Mouse (Mus musculus): ENCODE results near the gene Rapgef4.
A peak's percentile ranks its signal among the peaks of the same experiment; 100 is the strongest.

Gene Rapgef4

DNA sequence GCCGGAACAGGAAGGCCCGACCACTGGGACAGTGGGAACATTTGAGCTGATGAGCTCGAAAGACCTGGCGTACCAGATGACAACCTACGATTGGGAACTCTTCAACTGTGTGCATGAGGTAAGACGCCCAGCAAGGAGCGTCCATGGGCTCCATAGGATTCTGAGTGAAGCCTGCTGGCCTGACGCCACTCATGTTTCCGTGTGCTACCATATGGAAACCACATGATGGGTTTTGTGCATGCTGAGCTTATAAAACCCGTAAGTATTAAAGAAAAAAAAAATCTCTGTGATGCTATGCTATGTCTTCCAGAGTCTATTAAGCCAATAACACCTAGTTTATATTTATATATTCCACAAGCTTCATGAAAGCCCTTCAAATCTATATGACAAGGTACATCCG, 253.0 kb downstream of the Rapgef4 start:
- DNase-seq (ENCODE audit: low read depth): no peak

- peak; percentile 65 for DNase-seq (ENCODE audit: low read depth)
Observed at GRCm38 (mm10) chr2:72234943-72235342, 253.9 kb downstream of the Rapgef4 start.

DNA sequence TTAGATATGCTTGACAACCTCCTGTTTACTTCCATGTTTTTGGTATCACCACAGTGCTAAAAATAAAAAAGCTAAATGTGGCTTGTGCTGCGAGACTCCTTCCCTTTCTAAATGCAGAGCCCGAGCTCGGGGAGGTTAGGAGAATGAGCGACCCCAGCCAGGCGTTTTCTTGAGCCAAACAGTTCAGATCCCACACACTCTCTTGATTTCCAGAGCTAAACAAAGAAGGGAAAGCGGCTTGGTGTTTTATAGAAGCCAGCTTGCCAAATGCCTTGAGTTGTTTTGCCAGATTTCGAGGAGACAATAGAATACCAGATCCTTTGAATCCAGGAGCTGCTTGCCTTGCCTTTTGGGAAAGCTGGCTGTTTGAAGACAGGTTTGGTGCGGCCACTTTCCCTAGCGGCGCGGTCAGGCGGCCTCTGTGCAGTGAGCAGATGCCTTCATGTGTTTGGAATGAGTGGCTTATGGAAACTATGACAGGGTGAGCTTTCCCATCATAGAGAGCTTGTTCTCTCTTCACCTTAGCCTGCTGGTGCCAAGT, 254.4 kb downstream of the Rapgef4 start:
- DNase-seq (ENCODE audit: low read depth): peak; percentile 17

GRCm38 (mm10) chr2:72238421-72238820, 257.4 kb downstream of the Rapgef4 start:
- DNase-seq (ENCODE audit: low read depth): no peak

- DNase-seq (ENCODE audit: low read depth): peak; percentile 68
Observed at GRCm38 (mm10) chr2:72238925-72239324, 257.9 kb downstream of the Rapgef4 start.

GRCm38 (mm10) chr2:72239456-72239855, 258.4 kb downstream of the Rapgef4 start:
- DNase-seq (ENCODE audit: low read depth): no peak

- DNase-seq (ENCODE audit: low read depth): peak; percentile 32
Observed at GRCm38 (mm10) chr2:72239993-72240392, 259.0 kb downstream of the Rapgef4 start.

DNA sequence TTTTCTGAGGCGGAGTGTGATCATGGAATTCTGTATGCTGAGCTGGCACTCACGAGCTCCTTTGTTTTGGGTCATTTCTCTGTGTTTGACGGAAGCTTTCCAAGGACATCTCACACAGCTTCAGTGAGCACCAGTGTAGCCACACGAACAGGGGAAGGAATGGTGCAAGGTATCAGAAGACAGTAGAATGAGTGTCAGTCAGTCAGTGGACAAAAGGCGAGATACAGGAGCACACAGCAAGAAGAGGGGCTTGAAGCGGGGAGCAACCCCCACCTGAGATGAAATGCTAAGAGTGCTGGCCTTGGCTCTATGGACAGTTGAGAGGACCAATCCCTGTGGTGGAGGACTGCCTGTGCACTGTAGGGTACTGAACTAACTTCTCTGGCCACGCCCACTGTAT, 259.7 kb downstream of the Rapgef4 start:
- no peak for DNase-seq (ENCODE audit: low read depth)

DNA sequence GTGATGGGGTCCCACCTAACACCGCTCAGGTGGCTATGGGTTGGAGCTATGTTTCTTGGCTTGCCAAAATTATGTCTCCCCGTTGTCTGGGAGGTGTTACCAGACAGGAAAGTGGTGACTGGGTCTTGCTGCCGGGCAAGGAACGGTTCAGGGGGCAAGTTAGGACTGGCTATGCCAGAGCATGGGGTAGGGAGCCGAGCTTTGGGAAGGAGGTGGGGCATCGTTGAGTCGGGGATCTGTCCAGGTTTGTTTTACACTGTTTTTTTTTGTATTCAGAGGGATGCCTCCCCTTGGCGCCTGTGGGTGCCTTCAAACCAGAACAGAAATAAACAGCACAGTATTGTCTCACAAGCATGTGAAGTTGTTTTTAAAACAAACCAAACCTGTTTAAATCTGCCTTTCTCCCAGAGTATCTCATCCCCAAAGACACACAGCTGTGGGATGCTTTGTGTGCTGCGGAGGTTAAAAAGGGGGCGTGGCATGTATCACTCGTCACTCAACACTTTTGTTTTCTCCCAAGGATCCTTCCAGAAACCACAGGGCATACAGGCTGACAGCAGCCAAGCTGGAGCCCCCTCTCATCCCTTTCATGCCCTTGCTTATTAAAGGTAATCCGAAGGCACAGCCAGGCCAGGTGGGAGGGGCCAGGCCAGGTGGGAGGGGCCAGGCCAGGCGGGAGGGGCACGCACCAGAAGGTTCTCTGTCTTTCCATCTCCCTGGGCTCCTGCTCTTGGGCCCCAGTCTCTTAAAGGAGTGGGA, 260.9 kb downstream of the Rapgef4 start:
- no peak for DNase-seq (ENCODE audit: low read depth)

GRCm38 (mm10) chr2:72242910-72243675, 262.1 kb downstream of the Rapgef4 start:
- DNase-seq (ENCODE audit: low read depth): no peak

DNA sequence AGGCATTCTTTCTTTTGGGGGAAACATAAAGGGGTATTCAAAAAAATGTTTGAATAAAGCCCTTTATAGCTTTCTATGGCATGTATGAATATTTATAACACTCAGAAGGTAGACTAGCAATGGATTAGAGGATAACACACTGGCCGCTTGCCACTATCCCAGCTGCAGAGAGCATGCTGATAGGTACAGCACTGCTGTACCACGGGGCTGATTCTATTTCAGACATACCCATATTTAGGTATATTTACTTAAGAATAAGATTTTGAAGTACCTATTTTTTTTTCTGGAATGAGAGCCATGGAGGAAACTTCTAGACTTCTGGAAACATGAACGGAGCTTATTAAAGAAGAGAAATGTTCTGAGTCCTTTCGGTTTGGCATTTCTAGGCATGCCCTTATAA, 264.6 kb downstream of the Rapgef4 start:
- DNase-seq (ENCODE audit: low read depth): no peak

- no peak for DNase-seq (ENCODE audit: low read depth)
Observed at GRCm38 (mm10) chr2:72246376-72246775, 265.3 kb downstream of the Rapgef4 start.

DNA sequence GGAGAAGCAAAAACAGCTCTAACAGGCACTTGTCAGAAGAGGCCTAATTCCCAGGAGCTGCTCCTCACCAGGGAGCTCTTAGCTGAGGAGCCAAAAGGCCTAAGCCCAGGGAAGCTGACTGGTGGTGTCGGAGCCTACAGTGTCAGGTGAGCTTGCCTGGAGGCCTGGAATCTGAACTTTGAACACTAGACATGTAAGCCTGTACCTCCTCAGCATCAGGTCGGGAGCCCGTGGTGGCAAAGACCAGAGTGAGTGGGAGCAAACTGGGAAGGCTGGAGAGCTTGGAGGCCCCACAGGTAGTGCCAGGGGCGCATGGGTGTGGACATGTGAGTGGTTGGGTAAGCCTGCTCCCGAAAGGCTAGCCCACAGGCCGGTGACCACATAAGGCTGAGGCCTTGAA, 266.8 kb downstream of the Rapgef4 start:
- no peak for DNase-seq (ENCODE audit: low read depth)

DNA sequence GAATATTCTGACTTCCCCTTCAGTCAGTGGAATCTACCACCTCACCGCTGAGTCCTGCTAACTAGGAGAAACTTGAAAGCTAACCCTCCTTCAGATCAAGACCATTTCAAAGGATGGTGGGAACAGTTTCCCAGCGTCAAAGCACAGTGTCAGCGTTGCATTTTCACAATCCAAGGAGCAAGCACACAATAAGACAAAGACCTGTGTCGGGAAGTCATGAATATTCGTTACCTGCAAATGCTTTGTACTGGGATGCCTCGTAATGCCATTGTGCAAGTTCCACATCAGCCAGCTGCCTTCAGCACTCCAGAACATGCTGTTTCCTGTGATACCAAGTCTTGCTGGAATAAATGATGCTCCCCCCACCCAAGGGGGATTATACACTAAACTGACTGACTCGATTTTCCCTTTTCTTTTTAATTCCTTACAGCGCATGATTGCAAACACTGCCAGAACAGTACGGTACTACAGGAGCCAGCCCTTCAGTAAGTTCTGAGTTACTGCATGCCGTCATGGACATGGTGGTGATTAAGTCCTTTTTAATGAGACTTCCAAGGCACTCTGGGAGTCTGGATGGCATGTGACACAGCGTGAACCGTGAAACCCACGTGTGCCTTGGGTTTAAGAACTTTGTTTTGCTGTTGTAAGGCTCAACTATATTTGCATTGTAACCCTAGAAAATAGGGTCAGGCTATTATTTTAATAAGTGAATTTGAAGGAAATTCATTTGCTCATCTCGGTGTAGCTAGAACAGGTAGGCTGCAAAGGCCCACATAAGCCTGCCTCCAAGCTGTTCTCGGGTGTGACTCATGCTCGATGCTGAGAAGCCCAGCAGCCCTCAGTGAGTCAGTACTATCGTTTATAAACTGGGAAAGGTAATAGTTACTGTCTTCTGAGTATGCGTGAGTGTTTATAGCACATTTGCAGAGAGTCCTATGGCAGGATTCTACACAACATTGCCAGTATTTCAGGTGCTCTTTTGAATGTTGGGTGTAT, 271.8 kb downstream of the Rapgef4 start:
- no peak for DNase-seq (ENCODE audit: low read depth)

DNA sequence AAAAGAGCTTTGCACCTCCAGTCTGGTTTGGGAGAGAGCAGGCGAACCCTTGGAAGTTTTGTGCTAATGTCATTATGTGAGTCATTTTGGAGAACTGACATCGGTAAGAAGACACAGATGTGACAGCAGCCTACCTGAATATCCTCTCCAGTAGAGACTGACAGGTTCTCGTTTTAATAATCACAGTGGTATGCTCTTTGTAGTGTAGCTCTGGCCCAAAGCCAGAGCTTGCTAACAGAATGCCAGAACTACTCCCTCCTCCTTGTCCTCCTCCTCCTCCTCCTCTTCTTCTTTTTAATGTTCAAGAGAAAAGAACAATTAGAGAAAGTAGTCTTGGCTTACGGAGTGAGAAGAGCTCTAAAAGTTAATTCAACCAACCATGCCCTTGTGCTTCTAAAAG, 272.8 kb downstream of the Rapgef4 start:
- no peak for DNase-seq (ENCODE audit: low read depth)

DNA sequence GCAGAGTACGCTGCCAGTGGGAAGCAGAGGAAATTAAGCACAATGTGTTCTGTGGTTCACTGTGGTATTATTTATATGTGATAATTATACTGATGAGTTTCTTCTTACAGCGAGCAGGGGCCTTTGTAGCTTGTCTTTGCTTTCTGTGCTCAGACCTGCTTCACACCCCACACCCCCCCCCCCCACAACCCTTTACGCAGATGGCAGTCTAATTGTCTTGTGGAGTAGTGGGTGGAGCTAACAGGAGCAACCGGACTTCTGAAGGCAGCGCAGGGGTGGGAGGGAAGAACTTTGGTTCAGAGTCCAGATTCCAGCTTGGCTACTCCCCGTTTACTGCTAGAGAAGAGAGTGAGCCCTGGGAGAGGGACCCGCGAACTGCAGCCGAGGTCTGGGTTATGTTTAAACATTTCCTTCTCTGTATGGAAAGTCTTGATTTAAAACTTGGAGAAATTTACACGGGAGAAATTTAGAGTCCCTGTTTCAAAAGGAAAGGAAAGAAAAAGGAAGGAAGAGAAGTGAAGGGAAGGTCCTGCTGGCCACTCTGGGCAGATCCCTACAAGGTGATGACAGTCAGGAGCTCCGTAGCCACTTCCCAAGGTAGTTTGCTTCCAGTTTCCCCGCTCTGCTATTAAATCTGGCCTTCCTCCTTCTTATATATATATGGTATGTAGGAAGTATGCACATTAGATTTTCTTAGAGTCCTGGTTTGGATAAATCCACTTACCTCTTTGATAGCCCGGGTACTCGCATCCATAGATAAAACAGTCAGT, 274.0 kb downstream of the Rapgef4 start:
- no peak for DNase-seq (ENCODE audit: low read depth)

GRCm38 (mm10) chr2:72260704-72261103, 279.7 kb downstream of the Rapgef4 start:
- no peak for DNase-seq (ENCODE audit: low read depth)

DNA sequence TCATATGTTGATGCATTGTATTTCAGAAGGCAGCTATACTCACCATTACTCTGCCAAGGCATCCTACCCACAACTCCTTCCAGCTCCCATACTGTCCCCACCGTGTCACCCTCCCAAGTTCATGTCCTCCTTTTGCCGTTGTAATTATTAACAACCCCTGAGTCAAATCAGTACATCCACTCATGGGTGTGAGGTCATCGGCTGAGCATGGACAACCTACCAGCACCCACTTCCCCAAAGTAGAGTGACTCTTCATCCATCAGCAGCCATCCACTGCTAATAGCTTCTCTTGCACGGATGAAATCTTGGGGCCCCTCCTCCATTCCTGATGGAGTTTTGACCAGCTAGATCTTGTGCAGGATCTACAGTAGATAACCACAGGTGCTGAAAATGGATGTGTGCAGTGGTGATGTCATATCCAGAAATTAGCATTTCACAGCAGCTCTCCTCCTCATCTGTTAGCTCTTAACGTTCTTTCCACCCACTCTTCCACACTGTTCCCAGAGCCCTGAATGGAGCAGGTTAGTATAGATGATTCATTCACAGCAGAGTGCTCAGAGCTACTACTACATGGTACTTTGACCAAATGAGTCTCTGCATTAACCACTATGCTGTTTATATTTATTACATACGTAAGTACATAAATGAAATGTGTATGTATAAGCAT, 281.9 kb downstream of the Rapgef4 start:
- no peak for DNase-seq (ENCODE audit: low read depth)

GRCm38 (mm10) chr2:72267390-72267789, 286.4 kb downstream of the Rapgef4 start:
- DNase-seq (ENCODE audit: low read depth): no peak

GRCm38 (mm10) chr2:72269651-72270341, 288.8 kb downstream of the Rapgef4 start:
- DNase-seq (ENCODE audit: low read depth): no peak

Data from fibroblast of lung, adult 2 months (primary cell).